Mouse (Mus musculus) left cerebral cortex, postnatal 4 days (tissue): ENCODE data around the gene Ldb2. TPM values are rescaled to one million over a fixed set of nuclear protein-coding genes. Genes with fewer than 3 reads are reported as not detected.

Experiments
- DNase-seq: peaks from one replicate; pipeline ENCODE4 v3.0.0-alpha.2; 2022
- intact Hi-C: fragments of 180-260 bp; cut with DNase I; formaldehyde crosslinking; loops from one replicate; pipeline ENCODE4 v1.15.1; 2025
- total RNA-seq, 2 experiments: library from RNA; stranded (reverse); gene quantifications; 2 replicates each; pipeline ENCODE4 v1.2.3; 2021

The Ldb2 gene
- total RNA-seq, 2 experiments from 2014 or later: 115 to 120 TPM

DNA sequence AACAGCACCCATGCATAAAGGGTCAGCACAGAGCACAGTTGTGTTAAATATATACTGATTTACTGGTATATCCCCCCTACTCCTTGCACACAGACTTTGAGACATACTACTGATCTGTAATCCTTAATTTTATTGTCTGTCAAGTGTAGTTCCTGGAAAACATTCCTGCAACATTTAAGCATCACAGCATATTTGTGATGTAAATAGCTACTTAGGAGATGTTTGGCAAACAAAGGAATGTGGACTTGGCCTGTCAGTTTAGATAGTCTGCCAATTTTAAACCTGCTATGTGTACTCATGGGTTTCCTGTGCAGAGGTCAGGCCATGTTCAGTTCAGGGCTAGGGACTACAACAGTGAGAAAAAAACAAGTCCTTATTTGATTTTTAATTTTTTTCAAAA, 246.3 kb downstream of the Ldb2 start:
- intact Hi-C loops: no loop called here
- DNase-seq: no peak

DNA sequence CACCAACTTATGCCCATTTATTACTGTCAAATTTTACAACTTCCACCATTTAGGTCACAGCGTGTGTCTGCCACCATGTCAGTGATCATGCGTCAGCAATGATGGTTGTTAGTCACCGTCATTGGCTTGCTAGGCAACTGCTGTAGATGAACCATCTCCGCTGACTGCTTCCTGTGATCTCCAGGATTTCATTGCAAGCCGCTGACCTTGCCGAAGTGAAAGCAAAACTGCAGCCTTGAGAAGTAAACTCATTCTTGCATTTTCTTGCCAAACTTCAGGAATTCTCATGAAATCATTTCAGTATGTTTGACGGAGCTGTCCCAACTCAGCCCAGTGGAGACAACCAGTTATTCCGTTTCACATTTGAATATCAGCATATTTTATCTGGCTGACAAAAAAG, 247.4 kb downstream of the Ldb2 start:
- no peak for DNase-seq
- intact Hi-C loops: no loop called here

DNA sequence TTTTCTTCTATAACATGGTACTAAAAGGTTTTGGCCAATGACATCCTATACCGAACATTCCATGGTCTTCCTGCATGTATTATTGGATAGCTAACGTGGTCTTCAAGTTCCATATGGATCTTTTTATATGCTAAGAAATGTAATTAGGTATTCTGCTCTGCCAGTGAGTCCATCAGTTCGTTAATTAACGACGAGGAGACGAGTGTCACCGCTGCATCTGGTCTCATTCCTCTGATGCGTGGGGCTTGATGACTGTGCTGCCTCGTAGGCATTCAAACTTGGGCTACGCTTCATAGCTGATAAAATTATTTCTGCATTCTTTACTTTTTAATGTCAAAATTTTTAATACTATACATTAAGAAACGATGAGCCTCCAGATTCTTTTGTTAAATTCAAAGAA, 251.0 kb downstream of the Ldb2 start:
- intact Hi-C loops: no loop called here

DNA sequence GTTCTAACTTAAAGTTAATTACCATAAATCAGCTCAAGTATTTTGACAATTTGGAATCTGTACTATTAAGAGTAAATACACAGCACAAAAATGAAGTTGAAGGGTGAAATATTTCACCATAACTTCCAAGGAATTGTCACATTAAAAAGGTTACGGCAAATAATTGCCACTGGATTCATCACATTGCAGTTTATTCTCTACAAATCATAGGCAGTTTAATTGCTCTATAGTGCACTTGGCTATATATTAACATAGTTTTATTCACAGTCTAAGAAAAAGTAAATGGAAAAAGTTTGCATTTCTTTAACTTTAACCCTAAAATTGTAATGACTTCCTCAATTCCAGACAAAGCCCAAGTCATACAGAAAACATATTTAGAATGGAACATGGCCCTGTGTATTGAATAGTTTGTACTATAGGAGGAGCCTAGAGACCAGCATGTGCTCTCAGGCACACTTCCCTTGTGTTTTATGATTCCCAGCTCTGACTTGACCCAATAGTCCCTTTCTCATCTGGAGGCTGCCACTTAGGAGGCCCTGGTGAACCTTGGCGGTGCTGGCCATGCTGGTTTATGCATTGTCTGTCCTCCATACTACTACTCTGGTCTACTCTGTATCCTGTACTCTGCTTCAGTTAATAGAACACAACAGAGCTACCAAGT, 255.9 kb downstream of the Ldb2 start:
- intact Hi-C loops: no loop called here

More for the DNA sequence above, 251.0 kb downstream of the Ldb2 start:
- DNase-seq: no peak

DNA sequence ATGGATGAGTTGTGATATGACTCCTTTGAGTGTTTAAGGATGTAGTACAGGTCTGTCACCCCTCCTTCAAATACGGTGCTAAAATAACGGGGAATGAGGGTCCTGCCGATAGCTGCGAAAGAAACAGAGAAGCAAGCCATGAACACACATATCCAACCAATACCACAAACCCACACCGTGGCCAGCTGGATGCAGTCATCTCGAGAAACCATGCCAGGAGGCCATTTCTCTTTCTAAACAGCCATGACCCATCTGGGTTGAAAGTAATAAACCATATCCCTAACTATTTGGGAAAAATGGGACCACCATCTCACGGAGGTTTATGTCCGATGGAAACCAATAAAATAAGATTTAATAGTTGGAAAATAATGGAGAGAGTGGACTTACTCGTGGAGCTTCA, 257.7 kb downstream of the Ldb2 start:
- DNase-seq: no peak
- intact Hi-C loops: no loop called here

More for the DNA sequence above, 255.9 kb downstream of the Ldb2 start:
- no peak for DNase-seq

- no peak for DNase-seq
- intact Hi-C loops: no loop called here
Measured at GRCm38 (mm10) chr5:44538687-44539086, 260.8 kb downstream of the Ldb2 start.

DNA sequence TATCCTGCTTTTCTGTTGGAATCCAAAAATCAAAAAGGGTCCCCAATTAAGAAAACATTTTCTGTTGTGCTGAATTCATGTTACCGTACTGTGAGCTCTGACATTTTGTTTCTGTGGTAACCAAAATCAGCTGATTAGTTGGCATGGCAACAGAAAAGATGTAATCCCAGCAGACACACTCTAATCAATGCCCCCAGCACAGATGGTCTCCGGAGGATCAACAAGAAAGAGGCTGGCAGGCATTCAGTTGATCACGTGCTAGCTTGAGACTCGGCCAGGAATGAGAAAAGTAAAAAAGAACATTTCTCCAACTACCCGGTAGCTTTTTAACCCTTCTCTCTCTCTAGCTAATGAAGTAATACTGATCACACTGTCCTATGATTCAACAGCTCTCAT, 261.5 kb downstream of the Ldb2 start:
- DNase-seq: peak; percentile 76
- intact Hi-C loops: no loop called here

GRCm38 (mm10) chr5:44537316-44537999, 262.0 kb downstream of the Ldb2 start:
- no peak for DNase-seq
- intact Hi-C loops: no loop called here

DNA sequence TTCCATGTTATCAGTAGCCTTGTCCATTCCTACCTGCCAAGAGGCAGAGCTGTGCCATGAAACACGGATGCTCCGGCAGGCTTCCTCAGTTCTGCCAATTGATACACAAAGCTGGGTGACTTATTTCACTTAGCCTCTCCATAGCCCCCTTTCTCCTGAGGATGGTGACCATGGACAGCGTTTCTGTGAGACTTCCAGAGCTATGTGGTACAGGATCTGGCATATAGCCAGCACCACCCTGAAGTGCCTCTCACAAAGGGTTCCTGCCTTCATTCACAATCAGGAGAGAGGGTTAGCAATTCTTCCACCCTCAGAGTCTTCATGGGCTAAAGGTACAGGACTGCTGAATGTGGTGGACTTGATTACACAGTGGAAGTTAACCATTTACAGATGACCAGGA, 270.0 kb downstream of the Ldb2 start:
- DNase-seq: no peak
- intact Hi-C loops: no loop called here

DNA sequence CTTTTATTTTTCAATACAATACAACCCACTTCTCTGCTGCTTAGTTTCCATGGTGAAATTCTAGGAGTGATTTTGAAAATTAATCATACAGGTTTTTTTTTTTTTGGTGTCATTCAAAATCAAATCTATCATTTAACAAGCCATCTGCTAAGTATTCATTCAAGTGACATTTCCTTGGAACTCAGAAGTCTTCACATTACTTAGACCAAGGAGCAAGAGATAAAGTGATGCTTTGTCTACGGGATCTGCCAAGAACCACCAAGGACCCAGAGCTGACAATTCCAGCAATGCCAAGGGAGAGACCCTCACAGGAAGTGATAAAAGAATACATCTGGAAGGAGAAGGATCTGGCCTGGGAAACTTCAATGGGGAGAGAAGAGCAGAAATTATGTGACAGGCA, 270.5 kb downstream of the Ldb2 start:
- intact Hi-C loops: no loop called here
- no peak for DNase-seq

DNA sequence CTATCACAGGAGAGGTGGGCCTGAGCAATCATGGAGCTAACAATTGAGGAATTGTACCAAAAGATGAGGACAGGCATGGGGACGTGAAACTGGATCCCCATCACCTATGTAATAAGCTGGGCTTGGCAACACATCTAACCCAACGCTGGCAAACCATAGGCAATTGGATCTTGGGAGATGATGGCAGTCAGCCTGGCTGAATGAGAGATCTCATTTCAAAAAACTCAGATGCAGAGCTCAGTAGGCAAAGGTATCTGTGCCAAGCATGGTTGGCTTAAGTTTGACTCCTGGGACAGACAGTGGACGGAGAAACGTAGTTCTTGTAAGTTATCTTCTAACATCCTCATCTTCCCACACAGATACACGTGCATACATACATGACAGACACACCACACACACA, 294.3 kb downstream of the Ldb2 start:
- no peak for DNase-seq
- intact Hi-C loops: no loop called here

GRCm38 (mm10) chr5:44504786-44505185, 294.7 kb downstream of the Ldb2 start:
- no peak for DNase-seq

DNA sequence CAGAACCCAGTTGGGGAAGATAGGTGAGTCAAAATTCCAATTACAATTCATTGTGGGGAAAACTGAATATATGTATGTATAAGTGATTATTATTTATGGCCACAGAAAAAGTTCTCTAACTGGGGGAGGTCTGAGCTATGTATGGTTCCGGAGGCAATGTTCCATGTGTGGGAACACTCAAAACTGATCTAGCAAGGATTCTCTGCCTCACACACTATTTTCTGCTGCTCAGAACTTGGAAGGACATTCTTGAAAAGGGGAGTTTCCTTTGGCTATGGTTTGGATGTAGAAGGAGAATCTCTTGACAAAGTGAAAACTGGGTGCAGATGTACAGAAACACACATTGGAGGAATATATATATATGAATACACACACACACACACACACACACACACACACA, 301.3 kb downstream of the Ldb2 start:
- intact Hi-C loops: no loop called here
- no peak for DNase-seq

More at GRCm38 (mm10) chr5:44504786-44505185, 294.7 kb downstream of the Ldb2 start:
- intact Hi-C loops: no loop called here

GRCm38 (mm10) chr5:44496854-44497253, 302.6 kb downstream of the Ldb2 start:
- intact Hi-C loops: no loop called here
- no peak for DNase-seq

GRCm38 (mm10) chr5:44495092-44495491, 304.4 kb downstream of the Ldb2 start:
- DNase-seq: no peak
- intact Hi-C loops: no loop called here

- intact Hi-C loops: no loop called here
- DNase-seq: no peak
Measured at GRCm38 (mm10) chr5:44494133-44494532, 305.3 kb downstream of the Ldb2 start.

DNA sequence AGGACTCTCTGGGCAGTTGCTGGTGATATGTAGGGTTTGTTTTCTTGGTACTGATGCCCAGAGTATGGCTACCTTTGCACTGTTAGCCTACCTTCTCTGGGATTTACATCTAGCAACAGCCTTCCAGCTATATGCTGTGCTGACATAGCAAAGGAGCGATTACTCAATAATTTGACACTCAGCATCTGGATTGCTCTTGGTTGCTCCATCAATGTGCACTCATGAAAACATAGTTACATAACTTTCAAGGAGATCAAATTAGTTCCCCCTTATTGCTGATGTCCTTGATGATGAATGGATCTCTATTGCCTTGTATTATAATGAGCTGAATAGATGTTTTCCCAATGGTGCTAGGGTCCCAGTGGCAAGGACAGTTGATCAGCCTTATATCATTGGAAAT, 308.0 kb downstream of the Ldb2 start:
- intact Hi-C loops: no loop called here
- no peak for DNase-seq

DNA sequence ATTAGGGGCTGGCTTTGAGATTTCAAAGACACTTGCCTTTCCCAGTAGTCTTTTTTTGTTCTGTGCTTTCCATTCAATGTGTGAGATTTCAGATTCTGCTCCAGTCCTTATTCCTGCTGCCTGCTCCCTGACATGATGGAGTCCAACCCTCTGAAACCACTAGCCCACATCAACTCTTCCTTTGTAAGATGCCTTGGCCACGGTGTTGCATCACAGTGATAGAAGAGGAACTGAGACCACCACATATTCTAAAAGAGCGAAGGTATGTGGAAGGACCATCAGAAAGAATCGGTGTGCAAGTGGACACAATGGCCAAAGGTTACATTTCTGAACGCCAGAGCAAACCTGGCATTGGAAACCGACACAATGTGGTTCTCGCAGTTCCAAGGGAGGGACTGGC, 309.0 kb downstream of the Ldb2 start:
- DNase-seq: no peak
- intact Hi-C loops: no loop called here

- peak; percentile 24 for DNase-seq
- intact Hi-C loops: loop anchor here (10.0 kb wide), 1 partner anchor 791 kb away; no protein-coding TSS in a partner anchor
Measured at GRCm38 (mm10) chr5:44483426-44484106, 315.9 kb downstream of the Ldb2 start.

- no peak for DNase-seq
- intact Hi-C loops: loop anchor here (10.0 kb wide), 1 partner anchor 793 kb away; no protein-coding TSS in a partner anchor
Measured at GRCm38 (mm10) chr5:44481406-44481805, 318.1 kb downstream of the Ldb2 start.

DNA sequence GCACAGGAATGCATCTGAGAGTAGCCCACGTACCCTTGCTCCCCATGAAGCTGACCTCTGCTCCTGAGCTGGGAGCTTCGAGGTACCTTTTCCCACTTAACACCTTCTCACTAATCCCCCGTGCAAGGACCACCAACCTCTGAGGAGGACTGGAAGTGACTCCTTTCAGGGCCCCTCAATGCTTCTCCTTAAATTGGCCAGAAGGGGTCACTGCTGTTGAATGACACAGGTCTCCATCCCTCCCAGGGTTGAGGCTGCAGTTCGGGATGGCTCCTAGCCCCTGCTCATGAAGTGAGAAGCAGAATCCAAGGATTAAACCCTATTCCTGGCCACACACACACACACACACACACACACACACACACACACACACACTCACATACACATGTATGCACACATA, 323.1 kb downstream of the Ldb2 start:
- intact Hi-C loops: no loop called here

DNA sequence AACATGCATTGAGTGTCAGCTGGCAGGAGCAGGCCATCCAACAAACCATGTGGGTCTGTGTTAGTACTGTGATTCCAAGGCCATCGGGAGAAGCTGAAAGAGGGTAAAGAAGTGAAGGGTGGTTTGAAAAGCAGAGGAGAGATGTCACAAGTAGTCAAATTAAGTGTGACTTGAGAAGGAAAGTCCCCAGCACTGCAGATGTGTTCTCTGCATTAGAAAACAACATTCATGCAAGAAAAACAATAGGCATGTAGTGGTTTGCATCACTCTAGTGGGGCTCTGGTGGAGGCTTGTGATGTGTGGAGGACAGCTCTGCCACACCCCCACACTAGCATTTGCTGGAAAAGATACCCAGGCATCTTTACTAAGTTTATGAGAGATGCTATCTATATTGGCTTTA, 323.9 kb downstream of the Ldb2 start:
- intact Hi-C loops: no loop called here
- no peak for DNase-seq

More for the DNA sequence above, 323.1 kb downstream of the Ldb2 start:
- DNase-seq: peak; percentile 24
